Mouse (Mus musculus): ENCODE data around the gene Immp2l. TPM values are rescaled to one million over a fixed set of nuclear protein-coding genes. Genes with fewer than 3 reads are reported as not detected.

Immp2l gene
- polyA plus RNA-seq, 1 experiment from 2014 or later = 16.3 TPM

DNA sequence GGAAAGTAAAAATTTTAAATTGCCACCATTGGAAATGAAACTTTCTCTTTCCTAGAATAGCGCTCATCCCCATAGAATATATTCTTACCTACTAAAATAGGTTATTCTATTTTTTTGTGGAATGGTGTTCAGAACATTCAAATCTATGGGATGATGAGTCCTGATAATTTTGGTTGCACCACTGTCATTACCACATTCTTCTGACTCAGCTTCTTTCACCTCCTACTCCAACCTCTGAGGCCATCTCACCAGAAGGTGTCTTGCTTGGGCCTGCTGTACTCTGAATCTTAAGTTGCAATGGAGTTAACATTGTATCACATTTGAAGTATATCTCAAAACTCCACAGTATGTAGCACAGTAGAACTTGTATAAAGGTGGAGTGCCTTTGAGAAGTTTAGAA, 224.4 kb downstream of the Immp2l start:
- H3K9me3 ChIP-seq (replicated peaks; ENCODE audit: control insufficient read depth, low read length) = no peaks in the 10 kb centered on the region
- H3K27ac ChIP-seq (ENCODE audit: low read length) = no peak overlapping the region
- no peak overlapping the region for H3K4me3 ChIP-seq (replicated peaks; ENCODE audit: low read length)
- H3K9ac ChIP-seq (ENCODE audit: low read length) = no peak overlapping the region
- H3K4me2 ChIP-seq (ENCODE audit: low read depth, low read length) = no peak overlapping the region
- no peaks in the 10 kb centered on the region for H3K4me1 ChIP-seq (ENCODE audit: control insufficient read depth, insufficient read depth, low read length)
- WGBS = 95% methylated on average over 1 of the region's 1 CpGs
- H3K36me3 ChIP-seq (ENCODE audit: control insufficient read depth, insufficient read depth, low read length) = no peaks in the 10 kb centered on the region
- H3K27me3 ChIP-seq (ENCODE audit: control insufficient read depth, insufficient read depth, low read length) = no peaks in the 10 kb centered on the region
- no peak for ATAC-seq (ENCODE audit: insufficient read depth, low FRiP score)

DNA sequence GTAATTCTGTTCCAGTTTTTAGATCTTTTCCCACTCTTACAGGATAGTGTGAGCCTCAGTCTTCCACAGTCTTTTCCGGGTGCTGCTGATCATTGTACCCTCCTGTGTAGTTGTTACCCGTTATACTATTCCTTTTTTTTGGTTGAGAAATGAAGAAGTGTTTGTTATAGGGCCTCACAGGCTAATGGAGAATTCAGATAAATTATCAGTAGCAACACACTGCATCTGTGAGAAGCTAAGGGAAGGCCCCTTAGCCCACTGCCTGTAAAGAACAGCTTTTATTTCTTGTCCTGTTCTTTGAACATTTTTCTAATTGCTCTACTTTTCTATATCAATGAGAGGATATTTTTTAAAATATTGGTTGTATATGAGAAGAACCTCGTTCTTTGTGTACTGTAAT, 226.2 kb downstream of the Immp2l start:
- Histone ChIP-seq H3K4me1 (ENCODE audit: control insufficient read depth, insufficient read depth, low read length) (no peaks in the 10 kb centered on the region), H3K9ac (ENCODE audit: low read length) (no peak overlapping the region), H3K4me2 (ENCODE audit: low read depth, low read length) (no peak overlapping the region), H3K9me3 (replicated peaks; ENCODE audit: control insufficient read depth, low read length) (no peaks in the 10 kb centered on the region), H3K27me3 (ENCODE audit: control insufficient read depth, insufficient read depth, low read length) (no peaks in the 10 kb centered on the region), H3K4me3 (replicated peaks; ENCODE audit: low read length) (no peak overlapping the region), H3K36me3 (ENCODE audit: control insufficient read depth, insufficient read depth, low read length) (no peaks in the 10 kb centered on the region), H3K27ac (ENCODE audit: low read length) (no peak overlapping the region)
- 76% methylated on average over 3 of the region's 3 CpGs for WGBS
- ATAC-seq (ENCODE audit: insufficient read depth, low FRiP score) = no peak

DNA sequence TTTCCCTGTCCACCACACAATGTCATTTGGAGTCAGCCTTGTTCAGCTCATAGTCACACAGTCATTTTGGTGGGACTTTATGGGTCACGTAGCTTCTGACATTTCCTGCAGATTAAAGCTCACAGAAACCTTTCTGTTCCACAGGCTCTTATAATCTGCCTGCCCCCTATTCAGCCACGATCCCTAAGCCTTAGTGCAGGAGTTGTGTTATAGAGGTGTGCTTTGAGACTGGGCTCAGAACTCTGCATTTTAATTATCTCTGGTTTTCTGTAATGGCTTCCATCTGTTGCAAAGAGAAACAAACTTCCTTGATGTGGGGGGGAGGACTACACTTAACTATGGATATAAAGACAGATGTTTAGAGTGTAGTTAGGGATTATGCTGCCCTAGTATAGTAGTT, 234.0 kb downstream of the Immp2l start:
- 73% methylated on average over 2 of the region's 2 CpGs for WGBS
- Histone ChIP-seq H3K9ac (ENCODE audit: low read length) (no peak overlapping the region), H3K4me3 (replicated peaks; ENCODE audit: low read length) (no peak overlapping the region), H3K4me1 (ENCODE audit: control insufficient read depth, insufficient read depth, low read length) (no peaks in the 10 kb centered on the region), H3K27ac (ENCODE audit: low read length) (no peak overlapping the region), H3K27me3 (ENCODE audit: control insufficient read depth, insufficient read depth, low read length) (no peaks in the 10 kb centered on the region), H3K4me2 (ENCODE audit: low read depth, low read length) (no peak overlapping the region), H3K36me3 (ENCODE audit: control insufficient read depth, insufficient read depth, low read length) (no peaks in the 10 kb centered on the region), H3K9me3 (replicated peaks; ENCODE audit: control insufficient read depth, low read length) (no peaks in the 10 kb centered on the region)
- no peak for ATAC-seq (ENCODE audit: insufficient read depth, low FRiP score)

DNA sequence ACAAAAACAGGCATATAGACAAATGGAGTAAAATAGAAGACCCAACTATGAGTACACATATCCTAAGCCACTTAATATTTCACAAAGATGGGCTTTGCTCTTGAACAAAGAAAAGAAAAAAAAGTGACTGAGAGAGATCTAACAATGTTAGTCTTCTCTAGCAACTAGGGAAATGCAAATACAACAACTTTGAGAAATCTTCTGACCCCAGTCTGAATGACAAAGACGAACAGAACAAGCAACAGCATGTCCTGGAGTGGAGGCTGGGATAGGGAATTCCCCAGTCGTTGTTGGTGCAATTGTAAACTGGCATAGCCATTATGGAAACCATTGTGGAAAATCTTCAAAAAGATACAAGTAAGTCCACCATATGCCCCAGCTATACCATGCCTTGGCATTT, 235.7 kb downstream of the Immp2l start:
- H3K9me3 ChIP-seq (replicated peaks; ENCODE audit: control insufficient read depth, low read length) = no peaks in the 10 kb centered on the region
- no peak overlapping the region for H3K4me2 ChIP-seq (ENCODE audit: low read depth, low read length)
- 61% methylated on average over 2 of the region's 2 CpGs for WGBS

DNA sequence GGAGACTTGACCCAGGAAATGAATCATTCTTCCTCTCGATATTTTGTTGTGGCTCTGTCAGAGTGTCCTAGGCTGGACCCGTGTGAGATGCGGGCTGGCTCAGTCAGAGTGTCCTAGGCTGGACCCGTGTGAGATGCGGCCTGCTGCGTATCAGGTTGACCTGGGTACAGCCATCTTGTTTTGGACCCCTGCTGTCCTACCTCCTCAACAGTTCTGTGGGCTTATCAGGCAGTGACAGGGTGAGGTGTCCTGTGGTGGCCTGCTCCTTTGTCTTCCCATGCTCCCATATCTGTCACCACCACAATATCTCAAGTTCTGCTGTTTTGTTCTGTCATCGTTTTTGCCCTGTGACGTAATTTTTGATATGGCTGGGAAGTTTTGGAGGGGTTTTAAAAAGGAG, 250.2 kb downstream of the Immp2l start:
- H3K27ac ChIP-seq (ENCODE audit: low read length) = no peak overlapping the region
- no peak overlapping the region for H3K9ac ChIP-seq (ENCODE audit: low read length)
- H3K4me1 ChIP-seq (ENCODE audit: control insufficient read depth, insufficient read depth, low read length) = no peaks in the 10 kb centered on the region
- H3K9me3 ChIP-seq (replicated peaks; ENCODE audit: control insufficient read depth, low read length) = no peaks in the 10 kb centered on the region
- no peak overlapping the region for H3K4me3 ChIP-seq (replicated peaks; ENCODE audit: low read length)
- no peak overlapping the region for H3K4me2 ChIP-seq (ENCODE audit: low read depth, low read length)
- ATAC-seq (ENCODE audit: insufficient read depth, low FRiP score) = no peak
- 89% methylated on average over 8 of the region's 8 CpGs for WGBS
- H3K27me3 ChIP-seq (ENCODE audit: control insufficient read depth, insufficient read depth, low read length) = no peaks in the 10 kb centered on the region
- no peaks in the 10 kb centered on the region for H3K36me3 ChIP-seq (ENCODE audit: control insufficient read depth, insufficient read depth, low read length)

More for the DNA sequence above, 235.7 kb downstream of the Immp2l start:
- Histone ChIP-seq H3K4me3 (replicated peaks; ENCODE audit: low read length) (no peak overlapping the region), H3K36me3 (ENCODE audit: control insufficient read depth, insufficient read depth, low read length) (no peaks in the 10 kb centered on the region), H3K4me1 (ENCODE audit: control insufficient read depth, insufficient read depth, low read length) (no peaks in the 10 kb centered on the region), H3K27me3 (ENCODE audit: control insufficient read depth, insufficient read depth, low read length) (no peaks in the 10 kb centered on the region), H3K9ac (ENCODE audit: low read length) (no peak overlapping the region), H3K27ac (ENCODE audit: low read length) (no peak overlapping the region)
- no peak for ATAC-seq (ENCODE audit: insufficient read depth, low FRiP score)

DNA sequence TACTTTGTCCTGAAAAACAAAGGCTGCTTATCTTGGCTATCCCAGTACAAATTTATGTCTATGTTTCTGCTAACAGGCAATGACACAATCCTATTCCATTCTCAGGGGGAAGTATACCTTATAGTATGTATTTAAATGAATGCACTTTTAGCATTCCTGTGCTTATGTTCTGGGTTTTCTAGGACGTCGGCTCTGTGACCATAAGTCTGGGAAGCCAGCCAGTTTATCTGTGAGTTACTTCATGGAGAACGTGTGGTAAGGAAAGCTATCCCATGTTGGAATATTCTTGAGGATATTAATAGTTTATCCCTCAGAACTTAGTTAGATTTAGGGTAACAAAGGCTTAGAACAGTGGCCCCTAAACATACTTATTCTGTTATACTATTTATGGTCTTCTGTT, 251.5 kb downstream of the Immp2l start:
- Histone ChIP-seq H3K4me3 (replicated peaks; ENCODE audit: low read length) (no peak overlapping the region), H3K27me3 (ENCODE audit: control insufficient read depth, insufficient read depth, low read length) (no peaks in the 10 kb centered on the region), H3K27ac (ENCODE audit: low read length) (no peak overlapping the region), H3K4me1 (ENCODE audit: control insufficient read depth, insufficient read depth, low read length) (no peaks in the 10 kb centered on the region), H3K9me3 (replicated peaks; ENCODE audit: control insufficient read depth, low read length) (no peaks in the 10 kb centered on the region), H3K4me2 (ENCODE audit: low read depth, low read length) (no peak overlapping the region), H3K36me3 (ENCODE audit: control insufficient read depth, insufficient read depth, low read length) (no peaks in the 10 kb centered on the region), H3K9ac (ENCODE audit: low read length) (no peak overlapping the region)
- WGBS = 15% methylated on average over 3 of the region's 3 CpGs
- no peak for ATAC-seq (ENCODE audit: insufficient read depth, low FRiP score)

DNA sequence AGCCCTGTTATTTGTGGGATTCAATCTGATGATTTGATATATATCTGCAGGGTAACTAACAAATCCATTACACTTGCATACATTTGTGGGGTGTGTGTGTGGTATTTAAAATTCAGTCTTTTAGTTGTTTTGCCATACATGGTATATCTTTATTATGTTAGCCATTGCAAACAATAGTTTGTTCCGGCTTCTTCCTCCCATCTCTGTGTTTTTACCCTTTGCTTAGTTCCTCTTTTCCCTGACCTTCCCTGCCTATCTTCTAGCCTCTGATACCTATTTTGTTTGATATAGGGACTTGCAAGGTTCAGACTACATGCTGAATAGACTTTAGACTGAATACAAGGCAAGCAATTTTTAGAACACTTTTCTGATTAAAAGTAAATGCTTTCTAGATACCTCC, 254.0 kb downstream of the Immp2l start:
- Histone ChIP-seq H3K27ac (ENCODE audit: low read length) (no peak overlapping the region), H3K9me3 (replicated peaks; ENCODE audit: control insufficient read depth, low read length) (no peaks in the 10 kb centered on the region; the same call in 1 of the 2 replicates), H3K4me1 (ENCODE audit: control insufficient read depth, insufficient read depth, low read length) (no peaks in the 10 kb centered on the region), H3K4me2 (ENCODE audit: low read depth, low read length) (no peak overlapping the region), H3K27me3 (ENCODE audit: control insufficient read depth, insufficient read depth, low read length) (no peaks in the 10 kb centered on the region), H3K4me3 (replicated peaks; ENCODE audit: low read length) (no peak overlapping the region), H3K36me3 (ENCODE audit: control insufficient read depth, insufficient read depth, low read length) (no peaks in the 10 kb centered on the region), H3K9ac (ENCODE audit: low read length) (no peak overlapping the region)
- no peak for ATAC-seq (ENCODE audit: insufficient read depth, low FRiP score)
- 96% methylated on average over 1 of the region's 1 CpGs for WGBS

DNA sequence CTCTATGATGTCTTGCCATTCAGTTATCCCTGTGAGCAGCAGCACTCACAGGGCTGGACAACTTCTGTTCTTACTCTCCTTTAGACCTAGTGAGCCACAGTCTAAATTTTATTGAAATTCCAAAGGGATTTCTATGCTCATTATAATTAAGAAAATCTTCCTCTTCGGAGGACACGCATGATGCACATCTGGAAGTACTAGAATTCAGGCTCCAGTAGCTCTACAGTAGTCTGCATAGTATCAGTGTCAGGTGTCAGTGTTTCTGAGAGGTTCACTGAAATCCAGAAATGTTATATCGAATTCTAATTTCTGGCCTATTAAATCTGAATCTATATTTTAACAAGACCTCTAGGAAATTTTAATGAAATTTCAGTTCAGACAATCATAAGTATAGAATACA, 265.2 kb downstream of the Immp2l start:
- H3K4me3 ChIP-seq (replicated peaks; ENCODE audit: low read length) = no peak overlapping the region
- H3K9me3 ChIP-seq (replicated peaks; ENCODE audit: control insufficient read depth, low read length) = no peaks in the 10 kb centered on the region
- ATAC-seq (ENCODE audit: insufficient read depth, low FRiP score) = no peak
- H3K4me1 ChIP-seq (ENCODE audit: control insufficient read depth, insufficient read depth, low read length) = no peaks in the 10 kb centered on the region
- no peak overlapping the region for H3K27ac ChIP-seq (ENCODE audit: low read length)
- H3K9ac ChIP-seq (ENCODE audit: low read length) = no peak overlapping the region
- no peaks in the 10 kb centered on the region for H3K27me3 ChIP-seq (ENCODE audit: control insufficient read depth, insufficient read depth, low read length)
- H3K36me3 ChIP-seq (ENCODE audit: control insufficient read depth, insufficient read depth, low read length) = no peaks in the 10 kb centered on the region
- H3K4me2 ChIP-seq (ENCODE audit: low read depth, low read length) = no peak overlapping the region
- 87% methylated on average over 3 of the region's 3 CpGs for whole genome bisulfite sequencing

DNA sequence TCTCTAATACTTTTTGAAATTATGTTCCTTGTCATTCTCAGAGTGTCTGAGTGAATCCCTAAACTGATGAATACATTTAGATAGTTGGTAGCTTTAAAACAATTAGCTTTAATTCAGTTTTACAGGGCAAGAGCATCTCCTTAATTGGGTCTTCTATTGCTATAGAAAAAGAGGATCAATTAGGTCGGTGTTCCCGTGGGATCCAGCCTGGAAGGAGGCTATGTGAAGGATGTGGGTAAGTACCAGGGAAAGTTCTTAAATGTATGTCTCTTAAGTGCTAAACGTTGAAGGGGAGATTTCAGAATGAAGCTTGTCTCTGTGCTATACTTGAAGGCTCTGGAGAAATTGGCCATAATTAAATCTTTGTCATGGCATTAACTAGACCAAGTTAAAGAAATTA, 283.1 kb downstream of the Immp2l start:
- Histone ChIP-seq H3K9ac (ENCODE audit: low read length) (no peak overlapping the region), H3K4me3 (replicated peaks; ENCODE audit: low read length) (no peak overlapping the region), H3K9me3 (replicated peaks; ENCODE audit: control insufficient read depth, low read length) (no peaks in the 10 kb centered on the region), H3K4me1 (ENCODE audit: control insufficient read depth, insufficient read depth, low read length) (no peaks in the 10 kb centered on the region), H3K4me2 (ENCODE audit: low read depth, low read length) (no peak overlapping the region), H3K27ac (ENCODE audit: low read length) (no peak overlapping the region), H3K27me3 (ENCODE audit: control insufficient read depth, insufficient read depth, low read length) (no peaks in the 10 kb centered on the region), H3K36me3 (ENCODE audit: control insufficient read depth, insufficient read depth, low read length) (no peaks in the 10 kb centered on the region)
- 69% methylated on average over 3 of the region's 3 CpGs for WGBS
- ATAC-seq (ENCODE audit: insufficient read depth, low FRiP score) = no peak
